Mouse (Mus musculus): ENCODE data around the gene Epsti1. TPM values are rescaled to one million over a fixed set of nuclear protein-coding genes. Genes with fewer than 3 reads are reported as not detected.

Gene Epsti1
- polyA plus RNA-seq, 1 experiment, result 18.0 TPM

DNA sequence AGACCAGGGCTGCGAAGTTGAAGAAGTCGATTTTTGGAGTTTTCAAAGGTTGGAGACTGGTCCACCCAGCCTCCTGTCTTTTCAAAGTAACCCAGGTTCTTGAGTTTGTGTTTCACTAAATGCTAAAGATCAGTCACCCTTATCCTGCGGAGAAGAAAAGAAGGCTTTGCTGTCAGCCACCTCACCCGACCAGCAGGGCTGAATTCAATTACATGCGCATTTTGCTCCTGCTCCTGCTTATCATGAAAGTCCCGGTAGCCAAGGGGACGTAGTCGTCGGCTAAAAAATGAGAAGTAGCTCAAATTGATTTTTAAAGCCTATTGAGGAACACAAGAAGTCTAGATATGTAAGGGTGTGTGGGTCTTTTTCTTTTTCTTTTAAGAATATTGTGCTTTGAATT is 38.2 kb downstream of the Epsti1 start:
- H3K4me1 ChIP-seq (ENCODE audit: control insufficient read depth, insufficient read depth, low read length), result no peaks in the 10 kb centered on the region
- WGBS, result 87% methylated on average over 9 of the region's 9 CpGs
- TF ChIP-seq CTCF (IDR thresholded peaks at IDR 0.05; ENCODE audit: control insufficient read depth, insufficient read depth, low read length) (no peak), POLR2A (IDR thresholded peaks at IDR 0.05; ENCODE audit: borderline replicate concordance, control insufficient read depth, low read depth, low read length) (no peak)
- no peak overlapping the region for H3K27ac ChIP-seq (ENCODE audit: control insufficient read depth, insufficient read depth, low read depth, low read length, poor library complexity)
- H3K4me3 ChIP-seq (replicated peaks; ENCODE audit: control insufficient read depth, low read depth, low read length), result no peak overlapping the region

DNA sequence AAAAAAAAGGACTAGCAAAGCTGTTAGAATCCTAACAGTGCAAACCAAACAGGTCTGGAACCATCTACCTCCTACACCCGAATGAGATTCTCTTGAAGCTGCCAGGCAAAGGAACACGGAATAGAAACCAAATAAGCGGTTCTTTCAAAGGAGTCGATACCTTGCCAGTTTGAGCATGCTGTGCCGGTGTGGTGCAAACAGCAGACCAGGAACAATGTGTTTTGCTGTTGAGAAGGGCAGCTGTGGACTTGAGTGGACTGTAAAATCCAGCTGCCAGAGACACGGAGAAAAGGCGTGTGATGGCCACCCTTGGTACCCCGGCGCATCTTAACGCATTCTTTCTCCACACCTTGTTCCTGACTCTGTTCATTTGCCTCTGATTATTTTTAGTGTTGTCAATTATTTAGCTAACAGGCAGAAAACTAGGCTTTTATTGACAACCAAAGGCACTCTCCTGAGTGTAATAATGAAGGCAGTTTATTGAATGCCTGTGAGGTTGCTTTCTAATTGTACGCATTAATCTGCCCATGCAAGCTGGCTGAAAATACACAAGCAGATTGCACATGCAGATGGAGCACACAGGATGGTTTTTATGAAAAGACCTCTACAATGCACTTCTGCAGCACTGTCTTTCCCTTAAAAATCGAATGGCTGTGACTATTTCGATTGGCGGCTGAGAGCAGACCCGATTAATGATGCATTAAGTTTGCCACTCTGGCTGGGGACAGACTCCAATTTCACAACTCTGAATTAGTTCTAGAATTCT is 38.9 kb downstream of the Epsti1 start:
- Histone ChIP-seq H3K27ac (ENCODE audit: control insufficient read depth, insufficient read depth, low read depth, low read length, poor library complexity) (no peak overlapping the region), H3K4me1 (ENCODE audit: control insufficient read depth, insufficient read depth, low read length) (no peaks in the 10 kb centered on the region), H3K4me3 (replicated peaks; ENCODE audit: control insufficient read depth, low read depth, low read length) (no peak overlapping the region)
- 93% methylated on average over 15 of the region's 15 CpGs for whole genome bisulfite sequencing
- TF ChIP-seq CTCF (IDR thresholded peaks at IDR 0.05; ENCODE audit: control insufficient read depth, insufficient read depth, low read length), result no peak

DNA sequence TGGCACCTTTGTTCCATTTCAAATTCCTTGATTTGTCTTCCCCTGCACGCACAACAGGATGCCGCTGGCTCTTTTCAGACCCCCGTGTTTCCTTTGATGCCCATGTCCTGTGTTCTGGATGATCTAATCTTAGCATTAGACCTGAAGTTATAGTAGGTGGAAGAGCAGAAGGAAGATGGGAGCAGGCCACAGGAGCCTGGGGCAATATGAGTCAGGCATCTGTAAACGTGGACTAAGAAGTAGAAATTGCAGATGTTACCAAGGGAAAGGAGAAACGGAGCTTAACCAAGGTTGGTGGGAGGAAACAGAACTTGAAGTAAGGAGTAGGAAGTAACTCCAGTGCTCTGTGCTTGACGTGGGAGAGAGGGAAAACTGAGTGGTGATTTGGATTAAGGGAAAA is 57.7 kb downstream of the Epsti1 start:
- Histone ChIP-seq H3K4me1 (ENCODE audit: control insufficient read depth, insufficient read depth, low read length) (no peaks in the 10 kb centered on the region), H3K4me3 (replicated peaks; ENCODE audit: control insufficient read depth, low read depth, low read length) (no peak overlapping the region), H3K27ac (ENCODE audit: control insufficient read depth, insufficient read depth, low read depth, low read length, poor library complexity) (no peak overlapping the region)
- TF ChIP-seq POLR2A (IDR thresholded peaks at IDR 0.05; ENCODE audit: borderline replicate concordance, control insufficient read depth, low read depth, low read length) (no peak), CTCF (IDR thresholded peaks at IDR 0.05; ENCODE audit: control insufficient read depth, insufficient read depth, low read length) (no peak)
- WGBS, result 64% methylated on average over 6 of the region's 6 CpGs

DNA sequence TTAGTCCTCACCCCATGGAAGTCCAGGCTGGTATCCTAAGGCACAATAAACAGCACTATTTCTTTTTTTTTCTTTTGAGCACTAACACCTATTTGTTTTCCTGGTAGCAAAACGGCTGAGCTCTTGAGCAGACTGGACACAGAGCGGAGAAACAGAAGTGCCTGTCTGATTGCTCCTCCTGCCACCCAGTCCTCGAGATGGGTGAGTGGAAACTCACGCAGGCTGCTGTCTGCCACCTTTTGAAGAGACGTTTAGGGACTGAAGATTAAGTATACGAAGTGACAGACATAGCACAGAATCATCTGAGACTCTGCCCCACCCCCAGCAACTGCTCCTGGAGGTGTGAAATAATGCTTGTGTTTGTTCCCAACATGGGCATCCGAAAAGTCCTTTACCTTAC is 59.5 kb downstream of the Epsti1 start:
- 72% methylated on average over 7 of the region's 7 CpGs for WGBS
- no peak for TF ChIP-seq CTCF (IDR thresholded peaks at IDR 0.05; ENCODE audit: control insufficient read depth, insufficient read depth, low read length)
- no peak for TF ChIP-seq POLR2A (IDR thresholded peaks at IDR 0.05; ENCODE audit: borderline replicate concordance, control insufficient read depth, low read depth, low read length)
- Histone ChIP-seq H3K4me1 (ENCODE audit: control insufficient read depth, insufficient read depth, low read length) (no peaks in the 10 kb centered on the region), H3K4me3 (replicated peaks; ENCODE audit: control insufficient read depth, low read depth, low read length) (no peak overlapping the region), H3K27ac (ENCODE audit: control insufficient read depth, insufficient read depth, low read depth, low read length, poor library complexity) (no peak overlapping the region)

DNA sequence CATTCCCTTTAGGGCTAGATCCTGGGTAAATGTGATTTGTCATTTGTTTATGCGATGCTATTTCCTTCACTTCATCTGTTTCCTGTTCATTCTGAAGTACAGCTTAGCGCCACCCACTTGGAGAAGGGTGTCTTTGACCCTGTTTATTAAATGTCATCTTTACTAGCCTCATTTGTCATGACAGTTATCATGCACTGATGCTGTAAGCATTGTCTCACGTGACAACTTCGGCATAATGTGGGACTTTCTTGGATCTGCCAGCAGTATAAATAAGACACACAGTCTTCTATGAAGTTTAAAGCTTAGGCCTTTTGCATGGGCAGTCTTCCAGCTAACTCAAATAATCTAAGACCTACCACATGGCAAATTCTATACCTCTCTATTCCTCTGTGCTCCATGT is 67.3 kb downstream of the Epsti1 start:
- TF ChIP-seq POLR2A (IDR thresholded peaks at IDR 0.05; ENCODE audit: borderline replicate concordance, control insufficient read depth, low read depth, low read length), result no peak
- no peak for TF ChIP-seq CTCF (IDR thresholded peaks at IDR 0.05; ENCODE audit: control insufficient read depth, insufficient read depth, low read length)
- Histone ChIP-seq H3K4me1 (ENCODE audit: control insufficient read depth, insufficient read depth, low read length) (no peaks in the 10 kb centered on the region; the same call in 1 of the 2 replicates), H3K27ac (ENCODE audit: control insufficient read depth, insufficient read depth, low read depth, low read length, poor library complexity) (no peak overlapping the region), H3K4me3 (replicated peaks; ENCODE audit: control insufficient read depth, low read depth, low read length) (no peak overlapping the region)
- WGBS, result 89% methylated on average over 4 of the region's 4 CpGs

DNA sequence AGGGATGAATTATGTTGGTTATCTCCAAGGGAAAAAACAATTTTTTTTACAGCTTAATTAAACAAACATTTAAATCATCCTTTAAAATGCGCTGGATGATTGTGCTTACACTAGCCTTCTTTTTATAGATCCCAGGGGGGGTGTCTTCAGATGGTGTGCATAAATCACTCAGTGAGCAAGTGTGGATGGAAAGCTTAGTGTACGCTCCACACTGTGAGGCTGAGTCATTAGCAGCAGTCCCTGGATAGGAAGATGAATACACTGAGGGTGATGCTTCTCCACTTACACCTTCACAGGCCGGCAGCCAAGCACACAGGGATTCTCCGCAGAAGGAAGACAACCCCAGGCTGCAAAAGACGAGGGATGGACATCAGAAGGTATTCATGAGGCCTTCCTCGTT is 70.2 kb downstream of the Epsti1 start:
- Histone ChIP-seq H3K4me1 (ENCODE audit: control insufficient read depth, insufficient read depth, low read length) (no peaks in the 10 kb centered on the region; the same call in 1 of the 2 replicates), H3K27ac (ENCODE audit: control insufficient read depth, insufficient read depth, low read depth, low read length, poor library complexity) (no peak overlapping the region), H3K4me3 (replicated peaks; ENCODE audit: control insufficient read depth, low read depth, low read length) (no peak overlapping the region)
- TF ChIP-seq CTCF (IDR thresholded peaks at IDR 0.05; ENCODE audit: control insufficient read depth, insufficient read depth, low read length) (no peak), POLR2A (IDR thresholded peaks at IDR 0.05; ENCODE audit: borderline replicate concordance, control insufficient read depth, low read depth, low read length) (no peak)
- WGBS, result 85% methylated on average over 6 of the region's 6 CpGs

DNA sequence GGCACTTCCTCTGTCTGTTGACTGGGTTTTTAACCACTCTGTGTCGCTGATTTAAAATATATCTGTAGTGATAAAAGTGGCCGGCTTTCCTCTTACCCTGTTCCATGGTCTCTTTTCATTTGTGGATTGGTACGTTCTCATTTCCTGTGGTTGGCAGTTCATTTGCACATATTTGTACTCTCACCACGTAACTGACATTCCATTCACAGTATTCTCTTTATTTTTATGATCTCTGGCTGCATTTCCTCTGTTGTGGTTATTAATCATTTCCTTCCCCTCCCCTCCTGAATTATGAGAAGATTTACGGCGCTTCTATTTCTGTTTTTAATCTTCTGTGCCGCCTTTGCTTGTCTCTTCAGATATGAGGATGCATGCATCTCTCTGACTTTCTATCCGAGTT is 71.7 kb downstream of the Epsti1 start:
- WGBS, result 11% methylated on average over 8 of the region's 8 CpGs
- Histone ChIP-seq H3K4me1 (ENCODE audit: control insufficient read depth, insufficient read depth, low read length) (no peaks in the 10 kb centered on the region; the same call in 1 of the 2 replicates), H3K27ac (ENCODE audit: control insufficient read depth, insufficient read depth, low read depth, low read length, poor library complexity) (no peak overlapping the region), H3K4me3 (replicated peaks; ENCODE audit: control insufficient read depth, low read depth, low read length) (no peak overlapping the region)
- TF ChIP-seq POLR2A (IDR thresholded peaks at IDR 0.05; ENCODE audit: borderline replicate concordance, control insufficient read depth, low read depth, low read length), result no peak
- no peak for TF ChIP-seq CTCF (IDR thresholded peaks at IDR 0.05; ENCODE audit: control insufficient read depth, insufficient read depth, low read length)

DNA sequence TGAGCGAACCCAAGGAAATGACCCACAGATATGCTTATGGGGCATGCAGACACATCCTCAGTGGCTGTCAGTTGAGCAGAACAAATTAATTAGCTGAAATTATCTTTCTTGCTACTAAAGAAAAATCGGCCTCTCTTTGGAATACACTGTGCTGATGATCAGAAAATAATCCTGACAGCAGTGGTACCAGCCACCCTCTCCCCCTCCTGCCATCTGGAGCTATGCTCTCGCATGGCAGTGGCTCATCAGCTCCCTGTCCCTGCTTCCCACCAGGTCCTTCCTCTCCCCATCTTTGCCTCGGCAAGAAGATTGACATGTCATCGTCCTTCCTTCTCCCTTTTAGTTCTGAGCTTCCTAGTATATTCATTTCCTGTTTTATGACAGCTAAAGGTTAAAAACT is 77.5 kb downstream of the Epsti1 start:
- Histone ChIP-seq H3K27ac (ENCODE audit: control insufficient read depth, insufficient read depth, low read depth, low read length, poor library complexity) (no peak overlapping the region), H3K4me1 (ENCODE audit: control insufficient read depth, insufficient read depth, low read length) (no peaks in the 10 kb centered on the region), H3K4me3 (replicated peaks; ENCODE audit: control insufficient read depth, low read depth, low read length) (no peak overlapping the region)
- 68% methylated on average over 5 of the region's 5 CpGs for WGBS
- no peak for TF ChIP-seq CTCF (IDR thresholded peaks at IDR 0.05; ENCODE audit: control insufficient read depth, insufficient read depth, low read length)
- TF ChIP-seq POLR2A (IDR thresholded peaks at IDR 0.05; ENCODE audit: borderline replicate concordance, control insufficient read depth, low read depth, low read length), result no peak

DNA sequence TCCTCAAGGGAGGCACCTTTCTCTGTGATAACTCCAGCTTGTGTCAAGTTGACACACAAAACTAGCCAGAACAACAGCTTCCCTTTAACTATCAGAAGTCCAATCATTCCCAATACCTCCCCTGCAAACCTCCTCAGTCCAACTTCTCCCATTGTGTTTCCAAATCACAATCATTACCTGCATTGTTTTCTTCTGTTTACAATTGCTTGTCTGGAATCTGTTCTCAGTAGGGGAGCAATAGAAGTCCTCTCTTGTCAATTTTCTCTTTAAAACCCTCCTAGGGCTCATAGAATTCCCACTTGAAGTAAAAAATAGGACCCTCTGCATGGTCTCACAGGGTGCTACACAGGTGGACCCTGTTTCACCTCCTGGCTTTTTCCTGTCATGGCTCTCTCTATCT is 93.7 kb downstream of the Epsti1 start:
- Histone ChIP-seq H3K4me1 (ENCODE audit: control insufficient read depth, insufficient read depth, low read length) (no peaks in the 10 kb centered on the region), H3K27ac (ENCODE audit: control insufficient read depth, insufficient read depth, low read depth, low read length, poor library complexity) (no peak overlapping the region), H3K4me3 (replicated peaks; ENCODE audit: control insufficient read depth, low read depth, low read length) (no peak overlapping the region)
- TF ChIP-seq POLR2A (IDR thresholded peaks at IDR 0.05; ENCODE audit: borderline replicate concordance, control insufficient read depth, low read depth, low read length), result no peak
